Mouse (Mus musculus): ENCODE data around the gene Kcne1. TPM values are rescaled to one million over a fixed set of nuclear protein-coding genes. Genes with fewer than 3 reads are reported as not detected.

Kcne1 gene
- total RNA-seq, 4 experiments from 2014 or later, result not detected

GRCm38 (mm10) chr16:92357023-92357422, 2.2 kb downstream of the Kcne1 start:
- DNase-seq (ENCODE audit: low spot score in 2 of 2), result no peak

GRCm38 (mm10) chr16:92355982-92356381, 3.3 kb downstream of the Kcne1 start:
- DNase-seq (ENCODE audit: low spot score in 2 of 2), result no peak

- DNase-seq (ENCODE audit: low spot score in 2 of 2), result no peak
Measured at GRCm38 (mm10) chr16:92355366-92355765, 3.9 kb downstream of the Kcne1 start.

GRCm38 (mm10) chr16:92353897-92354296, 5.4 kb downstream of the Kcne1 start:
- DNase-seq (ENCODE audit: low spot score in 2 of 2), result no peak

GRCm38 (mm10) chr16:92353295-92353694, 6.0 kb downstream of the Kcne1 start:
- no peak for DNase-seq (ENCODE audit: low spot score in 2 of 2)

GRCm38 (mm10) chr16:92348941-92349340, 10.3 kb downstream of the Kcne1 start:
- peak in 1 of 2 experiments; percentile 24 for DNase-seq (ENCODE audit: low spot score in 2 of 2)

- DNase-seq (ENCODE audit: low spot score in 2 of 2), result no peak
Measured at GRCm38 (mm10) chr16:92346297-92346916, 12.9 kb downstream of the Kcne1 start.

GRCm38 (mm10) chr16:92345177-92345576, 14.1 kb downstream of the Kcne1 start:
- no peak for DNase-seq (ENCODE audit: low spot score in 2 of 2)

- DNase-seq (ENCODE audit: low spot score in 2 of 2), result peak; percentile 43 to 69
Measured at GRCm38 (mm10) chr16:92340612-92341511, 18.4 kb downstream of the Kcne1 start.

GRCm38 (mm10) chr16:92336280-92336679, 23.0 kb downstream of the Kcne1 start:
- DNase-seq (ENCODE audit: low spot score in 2 of 2), result peak in 1 of 2 experiments; percentile 75

GRCm38 (mm10) chr16:92334600-92334999, 24.7 kb downstream of the Kcne1 start:
- no peak for DNase-seq (ENCODE audit: low spot score in 2 of 2)

GRCm38 (mm10) chr16:92330966-92331365, 28.3 kb downstream of the Kcne1 start:
- DNase-seq (ENCODE audit: low spot score in 2 of 2), result no peak

GRCm38 (mm10) chr16:92327911-92328310, 31.4 kb downstream of the Kcne1 start:
- DNase-seq (ENCODE audit: low spot score in 2 of 2), result no peak

GRCm38 (mm10) chr16:92325062-92325406, 34.2 kb downstream of the Kcne1 start:
- no peak for DNase-seq (ENCODE audit: low spot score in 2 of 2)

GRCm38 (mm10) chr16:92324309-92325061, 34.8 kb downstream of the Kcne1 start:
- no peak for DNase-seq (ENCODE audit: low spot score in 2 of 2)

GRCm38 (mm10) chr16:92321341-92321740, 37.9 kb downstream of the Kcne1 start, which contains the start of gene Fam243:
Gene Fam243 (minus strand): TSS chr16:92321441.
- DNase-seq (ENCODE audit: low spot score in 2 of 2), result no peak

- no peak for DNase-seq (ENCODE audit: low spot score in 2 of 2)
Measured at GRCm38 (mm10) chr16:92320361-92320760, 38.9 kb downstream of the Kcne1 start.

- no peak for DNase-seq (ENCODE audit: low spot score in 2 of 2)
Measured at GRCm38 (mm10) chr16:92319353-92320109, 39.7 kb downstream of the Kcne1 start.

- DNase-seq (ENCODE audit: low spot score in 2 of 2), result no peak
Measured at GRCm38 (mm10) chr16:92316049-92316738, 43.1 kb downstream of the Kcne1 start.

GRCm38 (mm10) chr16:92313953-92314741, 45.1 kb downstream of the Kcne1 start:
- no peak for DNase-seq (ENCODE audit: low spot score in 2 of 2)
